Mouse (Mus musculus) cerebellum, adult 2 months (tissue): Measurements from ENCODE around the gene Hip1r.

Experiments used
- CTCF ChIP-seq: fragments of 200-500 bp; IDR thresholded peaks from 2 replicates; pipeline ENCODE4 v1.5.1; 2011; ENCODE audit warnings: low read depth, mild to moderate bottlenecking, control low read depth, low read length, moderate library complexity, borderline replicate concordance; ENCODE audit not compliant: insufficient read depth
- POLR2A ChIP-seq: fragments of 200-500 bp; IDR thresholded peaks from 2 replicates; pipeline ENCODE4 v1.6.1; 2011; ENCODE audit warnings: low read length, control low read depth, borderline replicate concordance; ENCODE audit not compliant: insufficient read depth

DNA sequence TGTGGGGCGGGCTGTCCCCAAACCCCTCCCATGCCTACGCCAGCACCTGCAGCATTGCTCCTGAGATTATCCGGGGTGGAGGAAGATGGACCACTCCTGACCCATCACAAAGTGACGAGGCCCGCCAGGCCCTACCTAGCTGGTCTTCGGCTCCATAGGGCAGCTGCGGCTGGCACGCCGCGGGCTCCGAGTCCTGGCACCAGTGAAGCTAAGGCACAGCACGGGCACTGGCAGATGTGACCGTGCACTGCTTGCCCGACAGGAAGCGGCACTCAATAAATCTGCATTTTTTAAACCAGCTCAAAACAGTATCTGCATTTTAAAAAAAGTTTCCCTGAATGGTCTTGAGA, 31.7 kb downstream of the Hip1r start:
- no peak for TF ChIP-seq POLR2A
- no peak for TF ChIP-seq CTCF
